Mouse (Mus musculus) midbrain, embryonic 13.5 days (tissue): ENCODE results near the gene Hist1h1e. TPM values are rescaled to one million over a fixed set of nuclear protein-coding genes. Genes with fewer than 3 reads are reported as not detected.
A peak's percentile ranks its signal among the peaks of the same experiment; 100 is the strongest.
"Not testable (repeated sequence)": the region's sequence is repeated elsewhere in the genome, so short reads cannot be mapped to it uniquely, and the experiment has no call there.

Experiments used
- ATAC-seq: fragments of 200-750 bp; cut with Nextera tagmentation; 2 replicates; pipeline ENCODE4 v1.8.0; 2017; ENCODE audit warnings: mild to moderate bottlenecking, moderate TSS enrichment, moderate library complexity
- H3K27ac ChIP-seq: fragments of 300-500 bp; sonication (generic); 2 replicates; pipeline ENCODE4 v1.5.1; 2015; ENCODE audit warnings: inconsistent platforms, mild to moderate bottlenecking, moderate library complexity
- H3K27me3 ChIP-seq: fragments of 300-500 bp; sonication (generic); 2 replicates; pipeline ENCODE4 v1.6.1; 2015; ENCODE audit warnings: mild to moderate bottlenecking, inconsistent platforms
- H3K36me3 ChIP-seq: fragments of 300-500 bp; sonication (generic); 2 replicates; pipeline ENCODE4 v1.6.1; 2015; ENCODE audit warnings: mild to moderate bottlenecking, inconsistent platforms
- H3K4me1 ChIP-seq: fragments of 300-500 bp; sonication (generic); replicated peaks from 2 replicates; pipeline ENCODE4 v1.6.1; 2015; ENCODE audit warnings: inconsistent platforms
- H3K4me2 ChIP-seq: fragments of 300-500 bp; sonication (generic); replicated peaks from 2 replicates; pipeline ENCODE4 v1.6.1; 2015; ENCODE audit warnings: moderate library complexity, mild to moderate bottlenecking, inconsistent platforms
- H3K4me3 ChIP-seq: fragments of 300-500 bp; sonication (generic); replicated peaks from 2 replicates; pipeline ENCODE4 v1.5.1; 2015; ENCODE audit warnings: mild to moderate bottlenecking, inconsistent platforms
- H3K9ac ChIP-seq: fragments of 300-500 bp; sonication (generic); replicated peaks from 2 replicates; pipeline ENCODE4 v1.6.1; 2015; ENCODE audit warnings: mild to moderate bottlenecking, inconsistent platforms
- H3K9me3 ChIP-seq: fragments of 300-500 bp; sonication (generic); 2 replicates; pipeline ENCODE4 v1.6.1; 2016; ENCODE audit warnings: mild to moderate bottlenecking, inconsistent platforms
- WGBS: fragments of 180-500 bp; shearing (Covaris S2); methylation state at CpG from one replicate; pipeline ENCODE4 v1.1.7; 2015; 5-methylcytosine and 5-hydroxymethylcytosine counted together
- polyA plus RNA-seq: library from polyadenylated mRNA; unstranded; fragments of >200 nt; fragmentation: Nextera tagmentation; extraction: Ambion mirVana; gene quantifications from 2 replicates; pipeline ENCODE4 v1.2.1, GENCODE M21; 2015

The Hist1h1e gene
- polyA plus RNA-seq, 1 experiment from 2014 or later, result 15.0 TPM

GRCm38 (mm10) chr13:23609209-23609608, 13.1 kb downstream of the Hist1h1e start:
- Histone ChIP-seq H3K27ac (no peak overlapping the region), H3K4me2 (no peak overlapping the region), H3K4me1 (no peaks in the 10 kb centered on the region), H3K9ac (no peak overlapping the region), H3K9me3 (no peaks in the 10 kb centered on the region), H3K27me3 (no peaks in the 10 kb centered on the region), H3K36me3 (no peaks in the 10 kb centered on the region), H3K4me3 (no peak overlapping the region)
- WGBS, result 87% methylated on average over 4 of the region's 4 CpGs
- ATAC-seq, result no peak

GRCm38 (mm10) chr13:23605052-23605451, 17.3 kb downstream of the Hist1h1e start:
- no peaks in the 10 kb centered on the region for H3K4me1 ChIP-seq
- ATAC-seq, result no peak
- no peaks in the 10 kb centered on the region for H3K36me3 ChIP-seq
- WGBS, result 96% methylated on average over 3 of the region's 3 CpGs
- no peaks in the 10 kb centered on the region for H3K27me3 ChIP-seq
- H3K9me3 ChIP-seq, result no peaks in the 10 kb centered on the region
- H3K4me2 ChIP-seq, result no peak overlapping the region
- no peak overlapping the region for H3K4me3 ChIP-seq
- H3K27ac ChIP-seq, result no peak overlapping the region
- H3K9ac ChIP-seq, result no peak overlapping the region

- no peak for ATAC-seq
- H3K27ac ChIP-seq, result no peak overlapping the region
- H3K27me3 ChIP-seq, result no peaks in the 10 kb centered on the region
- 94% methylated on average over 3 of the region's 3 CpGs for WGBS
- H3K36me3 ChIP-seq, result no peaks in the 10 kb centered on the region
- no peaks in the 10 kb centered on the region for H3K9me3 ChIP-seq
- no peak overlapping the region for H3K4me3 ChIP-seq
- no peaks in the 10 kb centered on the region for H3K4me1 ChIP-seq
- no peak overlapping the region for H3K9ac ChIP-seq
- H3K4me2 ChIP-seq, result no peak overlapping the region
Observed at GRCm38 (mm10) chr13:23604452-23604851, 17.9 kb downstream of the Hist1h1e start.

DNA sequence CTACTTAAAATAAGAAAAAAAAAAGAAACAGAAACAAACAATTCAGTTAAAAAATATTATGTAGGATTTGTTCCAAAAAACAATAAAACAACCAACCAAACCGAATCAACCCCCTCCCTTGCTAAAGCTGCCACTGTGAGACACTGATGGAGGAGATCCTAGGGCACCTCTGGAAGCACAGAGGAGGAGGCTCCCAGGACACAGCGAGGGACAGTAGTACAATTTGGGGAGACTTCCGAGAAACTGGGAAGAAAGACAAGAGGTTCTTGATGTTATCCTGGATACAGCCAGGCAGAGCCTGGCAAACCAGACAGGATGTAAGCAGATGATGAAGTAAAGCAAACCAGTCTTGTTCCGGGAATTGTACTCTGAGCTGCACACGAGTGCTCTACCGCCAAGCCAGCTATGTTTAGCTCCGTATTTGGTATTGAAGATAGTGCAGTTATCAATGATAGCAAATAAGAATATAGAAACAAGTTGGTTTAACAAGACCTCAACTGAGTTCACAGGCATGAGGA, 19.1 kb downstream of the Hist1h1e start:
- Histone ChIP-seq H3K9ac (no peak overlapping the region), H3K9me3 (no peaks in the 10 kb centered on the region), H3K4me3 (no peak overlapping the region), H3K27ac (no peak overlapping the region), H3K4me1 (no peaks in the 10 kb centered on the region), H3K27me3 (no peaks in the 10 kb centered on the region), H3K36me3 (no peaks in the 10 kb centered on the region), H3K4me2 (no peak overlapping the region)
- WGBS, result 87% methylated on average over 7 of the region's 7 CpGs
- no peak for ATAC-seq

DNA sequence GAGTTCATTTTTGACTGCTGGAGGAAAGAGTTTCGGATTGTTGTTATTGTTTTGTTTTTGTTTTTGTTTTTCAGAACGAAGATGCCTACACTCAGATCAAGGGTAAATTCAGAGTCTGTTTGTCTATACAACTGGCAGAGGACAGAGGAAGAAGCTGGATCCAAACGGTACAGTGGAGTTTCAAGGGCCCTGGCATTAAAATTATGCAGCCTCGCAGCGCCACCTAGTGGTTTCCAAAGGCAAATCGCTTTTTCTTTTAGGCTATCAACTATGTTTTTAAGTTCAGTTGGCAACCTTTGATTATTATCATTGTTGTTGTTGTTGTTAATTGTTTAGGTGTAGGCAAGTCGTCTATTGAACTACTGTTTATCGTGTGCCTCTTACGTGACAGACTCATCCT, 24.4 kb downstream of the Hist1h1e start:
- ATAC-seq, result no peak

GRCm38 (mm10) chr13:23595622-23596372, 26.6 kb downstream of the Hist1h1e start:
- no peaks in the 10 kb centered on the region for H3K4me1 ChIP-seq
- H3K36me3 ChIP-seq, result no peaks in the 10 kb centered on the region
- H3K4me2 ChIP-seq, result no peak overlapping the region
- no peak overlapping the region for H3K9ac ChIP-seq
- H3K27ac ChIP-seq, result no peak overlapping the region
- no peak overlapping the region for H3K4me3 ChIP-seq
- ATAC-seq, result no peak
- WGBS, result 85% methylated on average over 7 of the region's 7 CpGs
- H3K9me3 ChIP-seq, result no peaks in the 10 kb centered on the region; the same call in 1 of the 2 replicates
- no peaks in the 10 kb centered on the region for H3K27me3 ChIP-seq

More for the DNA sequence above, 24.4 kb downstream of the Hist1h1e start:
- Histone ChIP-seq H3K36me3 (no peaks in the 10 kb centered on the region), H3K4me3 (no peak overlapping the region), H3K9me3 (no peaks in the 10 kb centered on the region), H3K4me2 (no peak overlapping the region), H3K27me3 (no peaks in the 10 kb centered on the region), H3K4me1 (no peaks in the 10 kb centered on the region), H3K9ac (no peak overlapping the region), H3K27ac (no peak overlapping the region)
- 8% methylated on average over 9 of the region's 9 CpGs for WGBS

- H3K27ac ChIP-seq, result no peak overlapping the region
- ATAC-seq, result no peak
- H3K4me3 ChIP-seq, result no peak overlapping the region
- no peak overlapping the region for H3K9ac ChIP-seq
- WGBS, result 92% methylated on average over 2 of the region's 2 CpGs
- no peak overlapping the region for H3K4me2 ChIP-seq
- no peaks in the 10 kb centered on the region for H3K36me3 ChIP-seq
- no peaks in the 10 kb centered on the region for H3K27me3 ChIP-seq
- no peaks in the 10 kb centered on the region; the same call in 1 of the 2 replicates for H3K9me3 ChIP-seq
- no peaks in the 10 kb centered on the region for H3K4me1 ChIP-seq
Observed at GRCm38 (mm10) chr13:23595185-23595584, 27.2 kb downstream of the Hist1h1e start.

DNA sequence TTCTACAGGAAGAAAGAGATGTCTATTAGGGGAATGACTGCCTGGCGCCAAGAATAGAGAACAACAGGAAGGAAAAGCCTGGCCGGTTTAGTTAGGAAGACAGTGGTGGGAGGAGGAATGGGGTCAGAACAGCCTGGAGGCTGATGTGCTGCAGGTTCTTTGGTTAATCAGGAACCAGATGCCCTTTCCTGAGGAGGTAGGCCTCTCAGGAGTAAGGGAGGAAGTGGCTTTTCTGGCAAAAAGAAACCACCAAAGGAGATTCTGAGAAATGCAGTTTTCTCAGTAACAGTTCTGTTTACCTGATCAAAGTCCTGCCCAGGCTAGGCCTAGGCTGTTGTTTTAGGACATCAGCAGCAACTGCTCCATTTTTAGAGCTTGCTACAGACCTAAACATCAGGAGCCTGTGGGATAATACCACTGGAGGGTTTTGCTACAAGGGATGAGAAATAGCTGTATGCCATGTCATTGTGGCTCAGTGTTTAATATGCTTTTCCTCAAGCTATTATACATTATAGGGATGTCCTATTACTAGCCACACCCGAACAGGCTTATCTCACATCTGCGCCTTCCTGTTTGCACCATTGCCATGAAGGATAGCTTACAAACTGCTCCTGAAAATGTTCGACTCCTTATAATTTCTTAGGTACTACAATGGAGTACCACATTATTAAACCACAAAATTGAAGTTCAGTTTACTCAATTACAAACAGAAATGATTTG, 29.1 kb downstream of the Hist1h1e start:
- Histone ChIP-seq H3K27me3 (no peaks in the 10 kb centered on the region), H3K27ac (no peak overlapping the region), H3K9me3 (no peaks in the 10 kb centered on the region; the same call in 1 of the 2 replicates), H3K4me2 (no peak overlapping the region), H3K36me3 (no peaks in the 10 kb centered on the region), H3K4me1 (no peaks in the 10 kb centered on the region), H3K9ac (no peak overlapping the region), H3K4me3 (no peak overlapping the region)
- WGBS, result 87% methylated on average over 5 of the region's 5 CpGs
- ATAC-seq, result no peak

- H3K9ac ChIP-seq, result no peak overlapping the region
- no peak overlapping the region for H3K4me3 ChIP-seq
- no peak for ATAC-seq
- no peak overlapping the region for H3K27ac ChIP-seq
- H3K9me3 ChIP-seq, result no peaks in the 10 kb centered on the region; the same call in 1 of the 2 replicates
- H3K36me3 ChIP-seq, result no peaks in the 10 kb centered on the region
- no peak overlapping the region for H3K4me2 ChIP-seq
- H3K27me3 ChIP-seq, result no peaks in the 10 kb centered on the region
- H3K4me1 ChIP-seq, result no peaks in the 10 kb centered on the region
- 89% methylated on average over 7 of the region's 7 CpGs for WGBS
Observed at GRCm38 (mm10) chr13:23592614-23593013, 29.7 kb downstream of the Hist1h1e start.

- not testable (repeated sequence) for H3K36me3 ChIP-seq, H3K27me3 ChIP-seq, ATAC-seq, H3K4me2 ChIP-seq, H3K27ac ChIP-seq, H3K4me1 ChIP-seq, H3K9me3 ChIP-seq, H3K9ac ChIP-seq, H3K4me3 ChIP-seq
- WGBS, result 91% methylated on average over 7 of the region's 7 CpGs
Observed at GRCm38 (mm10) chr13:23591886-23592285, 30.5 kb downstream of the Hist1h1e start.

- H3K27me3 ChIP-seq, result no peaks in the 10 kb centered on the region
- H3K4me3 ChIP-seq, result no peak overlapping the region
- H3K4me1 ChIP-seq, result peaks cover 10% of the 10 kb centered on the region
- H3K9ac ChIP-seq, result no peak overlapping the region
- H3K27ac ChIP-seq, result no peak overlapping the region
- no peak overlapping the region for H3K4me2 ChIP-seq
- WGBS, result 92% methylated on average over 7 of the region's 7 CpGs
- H3K9me3 ChIP-seq, result no peaks in the 10 kb centered on the region; the same call in 1 of the 2 replicates
- ATAC-seq, result no peak
- no peaks in the 10 kb centered on the region for H3K36me3 ChIP-seq
Observed at GRCm38 (mm10) chr13:23591206-23591605, 31.2 kb downstream of the Hist1h1e start.

- no peaks in the 10 kb centered on the region for H3K27me3 ChIP-seq
- H3K4me1 ChIP-seq, result peaks cover 38% of the 10 kb centered on the region
- H3K36me3 ChIP-seq, result no peaks in the 10 kb centered on the region
- peak overlapping the region; percentile 50 for H3K4me3 ChIP-seq
- H3K9ac ChIP-seq, result peak overlapping the region; percentile 52
- peak overlapping the region; percentile 85 for H3K4me2 ChIP-seq
- 7% methylated on average over 1 of the region's 1 CpGs for whole genome bisulfite sequencing
- no peak for ATAC-seq
- peak overlapping the region; percentile 80 for H3K27ac ChIP-seq
- H3K9me3 ChIP-seq, result no peaks in the 10 kb centered on the region; the same call in 1 of the 2 replicates
Observed at GRCm38 (mm10) chr13:23586940-23587225, 35.5 kb downstream of the Hist1h1e start.
